Mouse (Mus musculus) stomach, postnatal 0 days (tissue): ENCODE data around the gene Clstn1. TPM values are rescaled to one million over a fixed set of nuclear protein-coding genes. Genes with fewer than 3 reads are reported as not detected.

Experiments used
- ATAC-seq: fragments of 200-750 bp; cut with Nextera tagmentation; 2 replicates; pipeline ENCODE4 v1.8.0; 2017; ENCODE audit not compliant: low FRiP score, low TSS enrichment
- DNase-seq: peaks from one replicate; pipeline ENCODE4 v3.0.0-alpha.2; 2016; ENCODE audit warnings: low spot score
- H3K27ac ChIP-seq: fragments of 300-500 bp; sonication (generic); replicated peaks from 2 replicates; pipeline ENCODE4 v1.5.1; 2014; ENCODE audit warnings: mild to moderate bottlenecking, control low read depth
- H3K27me3 ChIP-seq: fragments of 300-500 bp; sonication (generic); 2 replicates; pipeline ENCODE4 v1.6.1; 2014; ENCODE audit warnings: low read length; ENCODE audit not compliant: control insufficient read depth, insufficient read depth
- H3K36me3 ChIP-seq: fragments of 300-500 bp; sonication (generic); 2 replicates; pipeline ENCODE4 v1.6.1; 2014; ENCODE audit warnings: low read length, mixed read lengths; ENCODE audit not compliant: control insufficient read depth, insufficient read depth
- H3K4me1 ChIP-seq: fragments of 300-500 bp; sonication (generic); replicated peaks from 2 replicates; pipeline ENCODE4 v1.6.1; 2014; ENCODE audit warnings: antibody characterized with exemption; ENCODE audit not compliant: control insufficient read depth, insufficient read depth
- H3K4me2 ChIP-seq: fragments of 300-500 bp; sonication (generic); replicated peaks from 2 replicates; pipeline ENCODE4 v1.6.1; 2014; ENCODE audit warnings: low read depth, mild to moderate bottlenecking, control low read depth, moderate library complexity
- H3K4me3 ChIP-seq: fragments of 300-500 bp; sonication (generic); 2 replicates; pipeline ENCODE4 v1.5.1; 2014; ENCODE audit warnings: low read depth, low read length, control low read depth
- H3K9ac ChIP-seq: fragments of 300-500 bp; sonication (generic); 2 replicates; pipeline ENCODE4 v1.6.1; 2014; ENCODE audit warnings: mild to moderate bottlenecking, low read length, control low read depth, mixed read lengths
- H3K9me3 ChIP-seq: fragments of 300-500 bp; sonication (generic); 2 replicates; pipeline ENCODE4 v1.6.1; 2016; ENCODE audit warnings: low read length; ENCODE audit not compliant: control insufficient read depth
- CTCF ChIP-seq: IDR thresholded peaks from 2 replicates; pipeline ENCODE4 v1.5.1; 2016; ENCODE audit warnings: antibody characterized with exemption, low read depth, mild to moderate bottlenecking, moderate library complexity
- EP300 ChIP-seq: optimal IDR thresholded peaks from 2 replicates; pipeline ENCODE3; 2016; ENCODE audit warnings: antibody characterized with exemption
- WGBS: fragments of 180-500 bp; shearing (Covaris S2); extraction: QIAGEN DNeasy Blood & Tissue Kit; methylation state at CpG from one replicate; pipeline ENCODE4 v1.1.7; 2014; 5-methylcytosine and 5-hydroxymethylcytosine counted together
- polyA plus RNA-seq: library from polyadenylated mRNA; unstranded; fragments of >200 nt; fragmentation: Nextera tagmentation; extraction: Ambion mirVana; gene quantifications from 2 replicates; pipeline ENCODE4 v1.2.1, GENCODE M21; 2015

The Clstn1 gene
- polyA plus RNA-seq, 1 experiment from 2014 or later = 28.6 TPM

GRCm38 (mm10) chr4:149597641-149598208, 11.5 kb downstream of the Clstn1 start:
- peak; percentile 16; the same call in 1 of the 2 replicates for ATAC-seq
- H3K4me3 ChIP-seq = no peak overlapping the region
- H3K4me2 ChIP-seq = no peak overlapping the region
- H3K9ac ChIP-seq = no peak overlapping the region
- WGBS = 68% methylated on average over 12 of the region's 12 CpGs
- TF ChIP-seq EP300 (no peak), CTCF (no peak)
- H3K4me1 ChIP-seq = no peaks in the 10 kb centered on the region
- DNase-seq = no peak
- no peaks in the 10 kb centered on the region for H3K9me3 ChIP-seq
- H3K27me3 ChIP-seq = no peaks in the 10 kb centered on the region
- no peaks in the 10 kb centered on the region for H3K36me3 ChIP-seq
- no peak overlapping the region for H3K27ac ChIP-seq

- no peak overlapping the region for H3K4me2 ChIP-seq
- no peak overlapping the region for H3K27ac ChIP-seq
- no peaks in the 10 kb centered on the region for H3K27me3 ChIP-seq
- H3K4me3 ChIP-seq = no peak overlapping the region
- H3K4me1 ChIP-seq = no peaks in the 10 kb centered on the region
- no peak overlapping the region for H3K9ac ChIP-seq
- no peak for TF ChIP-seq EP300
- no peak for TF ChIP-seq CTCF
- no peaks in the 10 kb centered on the region for H3K9me3 ChIP-seq
- DNase-seq (no peak), ATAC-seq (no peak; the same call in 1 of the 2 replicates)
- 90% methylated on average over 6 of the region's 6 CpGs for WGBS
- H3K36me3 ChIP-seq = no peaks in the 10 kb centered on the region
These were observed 13.3 kb downstream of the Clstn1 start for GRCm38 (mm10) chr4:149599549-149599948.

GRCm38 (mm10) chr4:149600130-149600529, 13.9 kb downstream of the Clstn1 start:
- DNase-seq (no peak), ATAC-seq (no peak)
- Histone ChIP-seq H3K9ac (no peak overlapping the region), H3K9me3 (no peaks in the 10 kb centered on the region), H3K27me3 (no peaks in the 10 kb centered on the region), H3K4me2 (no peak overlapping the region), H3K4me3 (no peak overlapping the region), H3K36me3 (no peaks in the 10 kb centered on the region), H3K27ac (no peak overlapping the region), H3K4me1 (no peaks in the 10 kb centered on the region)
- TF ChIP-seq CTCF = no peak
- no peak for TF ChIP-seq EP300
- 87% methylated on average over 4 of the region's 4 CpGs for WGBS

- no peak for DNase-seq
- 0 out of 2 replicates have a peak overlapping the region, but pooled peaks have one; percentile 8 for H3K27ac ChIP-seq
- no peak overlapping the region for H3K4me2 ChIP-seq
- no peak overlapping the region for H3K9ac ChIP-seq
- ATAC-seq = no peak
- no peaks in the 10 kb centered on the region for H3K27me3 ChIP-seq
- WGBS = 31% methylated on average over 4 of the region's 4 CpGs
- H3K4me1 ChIP-seq = no peaks in the 10 kb centered on the region
- no peaks in the 10 kb centered on the region for H3K9me3 ChIP-seq
- H3K36me3 ChIP-seq = no peaks in the 10 kb centered on the region
- TF ChIP-seq CTCF = no peak
- no peak for TF ChIP-seq EP300
- no peak overlapping the region for H3K4me3 ChIP-seq
These were observed 15.2 kb downstream of the Clstn1 start for GRCm38 (mm10) chr4:149601484-149601883.

GRCm38 (mm10) chr4:149602236-149602635, 16.0 kb downstream of the Clstn1 start:
- ATAC-seq (no peak), DNase-seq (no peak)
- Histone ChIP-seq H3K4me1 (no peaks in the 10 kb centered on the region), H3K27me3 (no peaks in the 10 kb centered on the region), H3K4me3 (no peak overlapping the region), H3K4me2 (no peak overlapping the region), H3K9me3 (no peaks in the 10 kb centered on the region), H3K9ac (no peak overlapping the region), H3K36me3 (no peaks in the 10 kb centered on the region), H3K27ac (no peak overlapping the region)
- TF ChIP-seq CTCF = no peak
- TF ChIP-seq EP300 = no peak
- 46% methylated on average over 7 of the region's 7 CpGs for WGBS

GRCm38 (mm10) chr4:149603860-149604259, 17.6 kb downstream of the Clstn1 start:
- Histone ChIP-seq H3K27ac (no peak overlapping the region), H3K4me1 (0 out of 2 replicates have a peak, but pooled peaks cover 3% of the 10 kb centered on the region), H3K4me2 (no peak overlapping the region), H3K9ac (no peak overlapping the region), H3K9me3 (no peaks in the 10 kb centered on the region), H3K27me3 (no peaks in the 10 kb centered on the region), H3K36me3 (no peaks in the 10 kb centered on the region), H3K4me3 (no peak overlapping the region)
- DNase-seq (no peak), ATAC-seq (no peak)
- WGBS = 60% methylated on average over 1 of the region's 1 CpGs
- TF ChIP-seq EP300 = no peak
- TF ChIP-seq CTCF = peak; percentile 21
